Mouse (Mus musculus) heart, postnatal 0 days (tissue): Measurements from ENCODE around the gene Wdr1.

Source experiments
- CTCF ChIP-seq: IDR thresholded peaks from 2 replicates; pipeline ENCODE4 v1.5.1; 2016; ENCODE audit warnings: antibody characterized with exemption, control low read depth, low read depth
- EP300 ChIP-seq: IDR thresholded peaks from 2 replicates; pipeline ENCODE4 v1.6.1; 2016; ENCODE audit warnings: antibody characterized with exemption, low read depth

DNA sequence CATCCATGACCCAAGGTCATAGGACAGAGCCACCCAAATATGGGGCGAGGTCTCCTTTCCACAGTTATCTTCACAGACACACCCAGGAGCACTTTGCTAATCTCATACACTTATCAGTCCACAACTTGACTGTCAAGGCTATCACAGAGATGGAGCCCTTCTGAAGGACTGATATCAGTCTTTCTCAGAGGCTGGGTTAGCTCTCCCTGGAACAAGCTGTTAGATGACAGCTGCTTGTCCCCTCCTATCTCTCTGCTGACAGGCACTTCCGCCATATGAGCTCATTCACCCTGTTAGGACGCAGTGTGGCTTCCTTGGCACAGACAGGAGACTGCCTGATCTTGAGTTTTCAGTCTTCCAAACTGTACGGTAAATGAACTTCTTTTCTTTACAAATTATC, 53.5 kb downstream of the Wdr1 start:
- TF ChIP-seq CTCF (no peak), EP300 (no peak)
